Mouse (Mus musculus) heart, postnatal 0 days (tissue): ENCODE measurements at regions not wholly inside any gene's neighbourhood (a gene's known extent, or its start where the extent isn't known, plus 50 kb on each side); places are given as distances from the start of the nearest gene placed in this dataset.

Experiments
- CTCF ChIP-seq: IDR thresholded peaks from 2 replicates; pipeline ENCODE4 v1.5.1; 2016; ENCODE audit warnings: antibody characterized with exemption, control low read depth, low read depth
- EP300 ChIP-seq: IDR thresholded peaks from 2 replicates; pipeline ENCODE4 v1.6.1; 2016; ENCODE audit warnings: antibody characterized with exemption, low read depth

DNA sequence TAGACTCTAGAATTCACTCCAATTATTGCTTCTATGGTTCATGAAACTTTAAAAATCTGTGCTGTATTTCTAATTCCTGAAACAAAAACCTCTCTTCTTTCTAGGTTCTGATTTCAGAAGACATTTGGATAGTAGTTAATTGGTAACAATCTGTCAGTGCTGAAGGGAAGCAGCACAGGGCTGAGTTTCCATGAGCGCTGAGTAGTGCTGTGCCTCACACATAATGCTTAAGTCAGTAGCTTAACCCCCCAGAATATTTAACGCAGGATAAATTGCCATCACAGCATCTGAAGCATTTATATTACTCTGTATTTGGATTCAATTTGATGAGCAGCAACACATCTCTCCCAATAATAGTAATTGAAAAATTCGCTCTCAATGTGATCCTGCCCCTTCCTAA, 837.2 kb downstream of the Cetn3 start:
- TF ChIP-seq CTCF (no peak), EP300 (no peak)
